Mouse (Mus musculus): ENCODE results near the gene Flt1. TPM values are rescaled to one million over a fixed set of nuclear protein-coding genes. Genes with fewer than 3 reads are reported as not detected.
"Not testable (repeated sequence)": the region's sequence is repeated elsewhere in the genome, so short reads cannot be mapped to it uniquely, and the experiment has no call there.

Gene Flt1
- polyA plus RNA-seq, 1 experiment from 2014 or later, result 22.3 TPM

- H3K4me2 ChIP-seq, result no peak overlapping the region
- no peaks in the 10 kb centered on the region for H3K36me3 ChIP-seq
- H3K4me1 ChIP-seq (replicated peaks), result peaks cover 13% of the 10 kb centered on the region; the same call in 1 of the 2 replicates
- 60% methylated on average over 11 of the region's 11 CpGs for WGBS
- no peaks in the 10 kb centered on the region for H3K9me3 ChIP-seq (replicated peaks)
- no peak for ATAC-seq (replicated peaks; ENCODE audit: insufficient number of reproducible peaks, insufficient read depth, low FRiP score, low read depth)
- H3K27me3 ChIP-seq, result no peaks in the 10 kb centered on the region
- no peak overlapping the region for H3K27ac ChIP-seq
- no peak overlapping the region for H3K9ac ChIP-seq
- no peak overlapping the region for H3K4me3 ChIP-seq
These were observed 91.8 kb downstream of the Flt1 start for GRCm38 (mm10) chr5:147634016-147634415.

- peak overlapping the region; percentile 6; the same call in 1 of the 2 replicates for H3K27ac ChIP-seq
- ATAC-seq (replicated peaks; ENCODE audit: insufficient number of reproducible peaks, insufficient read depth, low FRiP score, low read depth), result no peak
- H3K9me3 ChIP-seq (replicated peaks), result no peaks in the 10 kb centered on the region
- H3K36me3 ChIP-seq, result no peaks in the 10 kb centered on the region
- H3K4me1 ChIP-seq (replicated peaks), result peaks cover 13% of the 10 kb centered on the region; the same call in 1 of the 2 replicates
- no peak overlapping the region for H3K4me2 ChIP-seq
- 38% methylated on average over 4 of the region's 4 CpGs for WGBS
- no peaks in the 10 kb centered on the region for H3K27me3 ChIP-seq
- H3K9ac ChIP-seq, result no peak overlapping the region
- H3K4me3 ChIP-seq, result no peak overlapping the region
These were observed 93.1 kb downstream of the Flt1 start for GRCm38 (mm10) chr5:147632716-147633115.

- H3K4me1 ChIP-seq (replicated peaks), result peaks cover 13% of the 10 kb centered on the region; the same call in 1 of the 2 replicates
- no peaks in the 10 kb centered on the region for H3K36me3 ChIP-seq
- no peak; the same call in 1 of the 2 replicates for ATAC-seq (replicated peaks; ENCODE audit: insufficient number of reproducible peaks, insufficient read depth, low FRiP score, low read depth)
- H3K9me3 ChIP-seq (replicated peaks), result no peaks in the 10 kb centered on the region
- H3K4me3 ChIP-seq, result no peak overlapping the region
- peak overlapping the region; percentile 44 for H3K27ac ChIP-seq
- no peak overlapping the region for H3K9ac ChIP-seq
- no peaks in the 10 kb centered on the region for H3K27me3 ChIP-seq
- WGBS, result 59% methylated on average over 17 of the region's 17 CpGs
- no peak overlapping the region for H3K4me2 ChIP-seq
These were observed 95.2 kb downstream of the Flt1 start for GRCm38 (mm10) chr5:147630426-147631290.

GRCm38 (mm10) chr5:147626944-147627343, 98.9 kb downstream of the Flt1 start:
- no peak for ATAC-seq (replicated peaks; ENCODE audit: insufficient number of reproducible peaks, insufficient read depth, low FRiP score, low read depth)
- Histone ChIP-seq H3K4me3 (no peak overlapping the region), H3K27me3 (no peaks in the 10 kb centered on the region), H3K4me2 (no peak overlapping the region), H3K4me1 (replicated peaks) (peaks cover 6% of the 10 kb centered on the region), H3K9me3 (replicated peaks) (no peaks in the 10 kb centered on the region), H3K9ac (no peak overlapping the region), H3K36me3 (no peaks in the 10 kb centered on the region), H3K27ac (no peak overlapping the region)
- WGBS, result 46% methylated on average over 2 of the region's 2 CpGs

GRCm38 (mm10) chr5:147623747-147624146, 102.1 kb downstream of the Flt1 start:
- peak overlapping the region; percentile 35 for H3K4me3 ChIP-seq

GRCm38 (mm10) chr5:147620178-147620577, 105.6 kb downstream of the Flt1 start:
- Histone ChIP-seq H3K27ac (peak overlapping the region; percentile 55), H3K4me1 (replicated peaks) (peaks cover 14% of the 10 kb centered on the region), H3K9ac (no peak overlapping the region), H3K4me3 (0 out of 2 replicates have a peak overlapping the region, but pooled peaks have one; percentile 8), H3K36me3 (no peaks in the 10 kb centered on the region), H3K9me3 (replicated peaks) (no peaks in the 10 kb centered on the region), H3K4me2 (peak overlapping the region; percentile 27), H3K27me3 (no peaks in the 10 kb centered on the region)
- 4% methylated on average over 2 of the region's 2 CpGs for WGBS
- peak; percentile 49 for ATAC-seq (replicated peaks; ENCODE audit: insufficient number of reproducible peaks, insufficient read depth, low FRiP score, low read depth)

More at GRCm38 (mm10) chr5:147623747-147624146, 102.1 kb downstream of the Flt1 start:
- no peak overlapping the region for H3K9ac ChIP-seq
- H3K4me1 ChIP-seq (replicated peaks), result peaks cover 14% of the 10 kb centered on the region
- WGBS, result 27% methylated on average over 10 of the region's 10 CpGs
- peak overlapping the region; percentile 51 for H3K4me2 ChIP-seq
- no peaks in the 10 kb centered on the region for H3K9me3 ChIP-seq (replicated peaks)
- no peaks in the 10 kb centered on the region for H3K27me3 ChIP-seq
- ATAC-seq (replicated peaks; ENCODE audit: insufficient number of reproducible peaks, insufficient read depth, low FRiP score, low read depth), result no peak
- no peak overlapping the region for H3K27ac ChIP-seq
- H3K36me3 ChIP-seq, result no peaks in the 10 kb centered on the region

GRCm38 (mm10) chr5:147618243-147618642, 107.6 kb downstream of the Flt1 start:
- H3K27ac ChIP-seq, result no peak overlapping the region
- ATAC-seq (replicated peaks; ENCODE audit: insufficient number of reproducible peaks, insufficient read depth, low FRiP score, low read depth), result no peak
- no peak overlapping the region for H3K4me2 ChIP-seq
- H3K9ac ChIP-seq, result no peak overlapping the region
- no peak overlapping the region for H3K4me3 ChIP-seq
- WGBS, result 75% methylated on average over 10 of the region's 10 CpGs
- peaks cover 11% of the 10 kb centered on the region; the same call in 1 of the 2 replicates for H3K4me1 ChIP-seq (replicated peaks)
- no peaks in the 10 kb centered on the region for H3K9me3 ChIP-seq (replicated peaks)
- no peaks in the 10 kb centered on the region for H3K27me3 ChIP-seq
- H3K36me3 ChIP-seq, result no peaks in the 10 kb centered on the region

GRCm38 (mm10) chr5:147616450-147616849, 109.4 kb downstream of the Flt1 start:
- H3K4me1 ChIP-seq (replicated peaks), result peaks cover 11% of the 10 kb centered on the region; the same call in 1 of the 2 replicates
- H3K27me3 ChIP-seq, result no peaks in the 10 kb centered on the region
- no peak for ATAC-seq (replicated peaks; ENCODE audit: insufficient number of reproducible peaks, insufficient read depth, low FRiP score, low read depth)
- H3K9me3 ChIP-seq (replicated peaks), result no peaks in the 10 kb centered on the region
- H3K4me2 ChIP-seq, result no peak overlapping the region
- H3K9ac ChIP-seq, result no peak overlapping the region
- WGBS, result 62% methylated on average over 3 of the region's 3 CpGs
- H3K27ac ChIP-seq, result no peak overlapping the region
- no peaks in the 10 kb centered on the region for H3K36me3 ChIP-seq
- H3K4me3 ChIP-seq, result no peak overlapping the region

GRCm38 (mm10) chr5:147614659-147615058, 111.2 kb downstream of the Flt1 start:
- H3K4me2 ChIP-seq, result no peak overlapping the region
- H3K9me3 ChIP-seq (replicated peaks), result no peaks in the 10 kb centered on the region
- H3K36me3 ChIP-seq, result no peaks in the 10 kb centered on the region
- no peaks in the 10 kb centered on the region for H3K27me3 ChIP-seq
- H3K27ac ChIP-seq, result no peak overlapping the region
- no peak overlapping the region for H3K9ac ChIP-seq
- no peaks in the 10 kb centered on the region; the same call in 1 of the 2 replicates for H3K4me1 ChIP-seq (replicated peaks)
- ATAC-seq (replicated peaks; ENCODE audit: insufficient number of reproducible peaks, insufficient read depth, low FRiP score, low read depth), result no peak
- WGBS, result 64% methylated on average over 6 of the region's 6 CpGs
- H3K4me3 ChIP-seq, result no peak overlapping the region

GRCm38 (mm10) chr5:147611348-147611747, 114.5 kb downstream of the Flt1 start:
- H3K27me3 ChIP-seq; H3K36me3 ChIP-seq; ATAC-seq (replicated peaks; ENCODE audit: insufficient number of reproducible peaks, insufficient read depth, low FRiP score, low read depth); H3K9me3 ChIP-seq (replicated peaks); H3K4me3 ChIP-seq; H3K9ac ChIP-seq; H3K27ac ChIP-seq; H3K4me2 ChIP-seq; H3K4me1 ChIP-seq (replicated peaks): not testable (repeated sequence)
- 71% methylated on average over 3 of the region's 3 CpGs for WGBS

GRCm38 (mm10) chr5:147607256-147607975, 118.4 kb downstream of the Flt1 start:
- H3K9ac ChIP-seq, result no peak overlapping the region
- H3K36me3 ChIP-seq, result no peaks in the 10 kb centered on the region
- WGBS, result 63% methylated on average over 13 of the region's 13 CpGs
- peaks cover 7% of the 10 kb centered on the region for H3K4me1 ChIP-seq (replicated peaks)
- no peaks in the 10 kb centered on the region for H3K27me3 ChIP-seq
- no peaks in the 10 kb centered on the region for H3K9me3 ChIP-seq (replicated peaks)
- peak; percentile 32; the same call in 1 of the 2 replicates for ATAC-seq (replicated peaks; ENCODE audit: insufficient number of reproducible peaks, insufficient read depth, low FRiP score, low read depth)
- 0 out of 2 replicates have a peak overlapping the region, but pooled peaks have one; percentile 2 for H3K4me2 ChIP-seq
- no peak overlapping the region for H3K4me3 ChIP-seq
- H3K27ac ChIP-seq, result peak overlapping the region; percentile 59
